Mouse (Mus musculus): ENCODE results near the gene Csf3r. TPM values are rescaled to one million over a fixed set of nuclear protein-coding genes. Genes with fewer than 3 reads are reported as not detected.

Csf3r gene
- polyA plus RNA-seq, 1 experiment from 2014 or later, result 0.45 TPM

GRCm38 (mm10) chr4:126030705-126031104, 6.4 kb downstream of the Csf3r start:
- no peaks in the 10 kb centered on the region for H3K27me3 ChIP-seq (ENCODE audit: control insufficient read depth, insufficient read depth, low read length)
- no peak overlapping the region for H3K4me3 ChIP-seq (ENCODE audit: low read depth, low read length)
- H3K9ac ChIP-seq (replicated peaks; ENCODE audit: low read depth, low read length), result no peak overlapping the region
- H3K4me1 ChIP-seq (ENCODE audit: control insufficient read depth, insufficient read depth, low read length), result no peaks in the 10 kb centered on the region
- ATAC-seq (ENCODE audit: insufficient number of reproducible peaks, insufficient read depth, low FRiP score, low read depth), result no peak
- H3K9me3 ChIP-seq (ENCODE audit: control insufficient read depth, low read depth, low read length), result no peaks in the 10 kb centered on the region
- no peaks in the 10 kb centered on the region for H3K36me3 ChIP-seq (ENCODE audit: control insufficient read depth, insufficient read depth, low read length)
- no peak overlapping the region for H3K27ac ChIP-seq (ENCODE audit: low read length)
- H3K4me2 ChIP-seq (replicated peaks; ENCODE audit: low read depth, low read length), result no peak overlapping the region
- 80% methylated on average over 5 of the region's 5 CpGs for WGBS

GRCm38 (mm10) chr4:126035413-126035812, 11.1 kb downstream of the Csf3r start:
- WGBS, result 71% methylated on average over 5 of the region's 5 CpGs
- H3K27me3 ChIP-seq (ENCODE audit: control insufficient read depth, insufficient read depth, low read length), result no peaks in the 10 kb centered on the region
- ATAC-seq (ENCODE audit: insufficient number of reproducible peaks, insufficient read depth, low FRiP score, low read depth), result no peak
- H3K27ac ChIP-seq (ENCODE audit: low read length), result no peak overlapping the region
- H3K9ac ChIP-seq (replicated peaks; ENCODE audit: low read depth, low read length), result no peak overlapping the region
- H3K4me3 ChIP-seq (ENCODE audit: low read depth, low read length), result no peak overlapping the region
- no peak overlapping the region for H3K4me2 ChIP-seq (replicated peaks; ENCODE audit: low read depth, low read length)
- H3K36me3 ChIP-seq (ENCODE audit: control insufficient read depth, insufficient read depth, low read length), result no peaks in the 10 kb centered on the region
- H3K4me1 ChIP-seq (ENCODE audit: control insufficient read depth, insufficient read depth, low read length), result no peaks in the 10 kb centered on the region
- no peaks in the 10 kb centered on the region for H3K9me3 ChIP-seq (ENCODE audit: control insufficient read depth, low read depth, low read length)

GRCm38 (mm10) chr4:126046851-126047585, 22.7 kb downstream of the Csf3r start, which contains the start of gene Mrps15:
Gene Mrps15 (plus strand): TSS chr4:126046925.
- Histone ChIP-seq H3K27me3 (ENCODE audit: control insufficient read depth, insufficient read depth, low read length) (no peaks in the 10 kb centered on the region), H3K9me3 (ENCODE audit: control insufficient read depth, low read depth, low read length) (no peaks in the 10 kb centered on the region), H3K4me3 (ENCODE audit: low read depth, low read length) (peak within 1 kb of the TSS; percentile 72), H3K27ac (ENCODE audit: low read length) (peak within 1 kb of the TSS; percentile 23; the same call in 1 of the 2 replicates), H3K36me3 (ENCODE audit: control insufficient read depth, insufficient read depth, low read length) (peaks cover 16% of the 10 kb centered on the region), H3K9ac (replicated peaks; ENCODE audit: low read depth, low read length) (peak within 1 kb of the TSS; percentile 47), H3K4me2 (replicated peaks; ENCODE audit: low read depth, low read length) (peak within 1 kb of the TSS; percentile 82), H3K4me1 (ENCODE audit: control insufficient read depth, insufficient read depth, low read length) (0 out of 2 replicates have a peak, but pooled peaks cover 3% of the 10 kb centered on the region)
- WGBS, result under 1% methylated on average over 56 of the region's 56 CpGs
- peak; percentile 95 for ATAC-seq (ENCODE audit: insufficient number of reproducible peaks, insufficient read depth, low FRiP score, low read depth)

GRCm38 (mm10) chr4:126051617-126052016, 27.3 kb downstream of the Csf3r start:
- 85% methylated on average over 7 of the region's 7 CpGs for WGBS
- H3K9ac ChIP-seq (replicated peaks; ENCODE audit: low read depth, low read length), result no peak overlapping the region
- H3K27ac ChIP-seq (ENCODE audit: low read length), result no peak overlapping the region
- H3K36me3 ChIP-seq (ENCODE audit: control insufficient read depth, insufficient read depth, low read length), result peaks cover 31% of the 10 kb centered on the region
- H3K4me3 ChIP-seq (ENCODE audit: low read depth, low read length), result no peak overlapping the region
- no peaks in the 10 kb centered on the region for H3K9me3 ChIP-seq (ENCODE audit: control insufficient read depth, low read depth, low read length)
- H3K4me2 ChIP-seq (replicated peaks; ENCODE audit: low read depth, low read length), result no peak overlapping the region
- no peak for ATAC-seq (ENCODE audit: insufficient number of reproducible peaks, insufficient read depth, low FRiP score, low read depth)
- H3K27me3 ChIP-seq (ENCODE audit: control insufficient read depth, insufficient read depth, low read length), result no peaks in the 10 kb centered on the region
- 0 out of 2 replicates have a peak, but pooled peaks cover 3% of the 10 kb centered on the region for H3K4me1 ChIP-seq (ENCODE audit: control insufficient read depth, insufficient read depth, low read length)

GRCm38 (mm10) chr4:126057207-126058133, 33.1 kb downstream of the Csf3r start:
- Histone ChIP-seq H3K4me3 (ENCODE audit: low read depth, low read length) (peak overlapping the region; percentile 51), H3K27ac (ENCODE audit: low read length) (no peak overlapping the region), H3K4me1 (ENCODE audit: control insufficient read depth, insufficient read depth, low read length) (0 out of 2 replicates have a peak, but pooled peaks cover 10% of the 10 kb centered on the region), H3K36me3 (ENCODE audit: control insufficient read depth, insufficient read depth, low read length) (peaks cover 12% of the 10 kb centered on the region; the same call in 1 of the 2 replicates), H3K9ac (replicated peaks; ENCODE audit: low read depth, low read length) (peak overlapping the region; percentile 25; the same call in 1 of the 2 replicates), H3K9me3 (ENCODE audit: control insufficient read depth, low read depth, low read length) (no peaks in the 10 kb centered on the region), H3K4me2 (replicated peaks; ENCODE audit: low read depth, low read length) (peak overlapping the region; percentile 60), H3K27me3 (ENCODE audit: control insufficient read depth, insufficient read depth, low read length) (no peaks in the 10 kb centered on the region)
- no peak for ATAC-seq (ENCODE audit: insufficient number of reproducible peaks, insufficient read depth, low FRiP score, low read depth)
- WGBS, result 14% methylated on average over 19 of the region's 19 CpGs

- WGBS, result under 1% methylated on average over 57 of the region's 57 CpGs
- Histone ChIP-seq H3K36me3 (ENCODE audit: control insufficient read depth, insufficient read depth, low read length) (peaks cover 12% of the 10 kb centered on the region; the same call in 1 of the 2 replicates), H3K27ac (ENCODE audit: low read length) (no peak within 1 kb of the TSS), H3K27me3 (ENCODE audit: control insufficient read depth, insufficient read depth, low read length) (no peaks in the 10 kb centered on the region), H3K9me3 (ENCODE audit: control insufficient read depth, low read depth, low read length) (no peaks in the 10 kb centered on the region), H3K4me3 (ENCODE audit: low read depth, low read length) (peak within 1 kb of the TSS; percentile 51), H3K4me2 (replicated peaks; ENCODE audit: low read depth, low read length) (peak within 1 kb of the TSS; percentile 60), H3K4me1 (ENCODE audit: control insufficient read depth, insufficient read depth, low read length) (0 out of 2 replicates have a peak, but pooled peaks cover 10% of the 10 kb centered on the region), H3K9ac (replicated peaks; ENCODE audit: low read depth, low read length) (peak within 1 kb of the TSS; percentile 33)
- ATAC-seq (ENCODE audit: insufficient number of reproducible peaks, insufficient read depth, low FRiP score, low read depth), result peak; percentile 99
Measured at GRCm38 (mm10) chr4:126058134-126058996, 34.0 kb downstream of the Csf3r start, which contains the start of gene Oscp1. Gene Oscp1 (plus strand): TSS chr4:126058565.

GRCm38 (mm10) chr4:126058997-126059362, 34.6 kb downstream of the Csf3r start:
- H3K4me3 ChIP-seq (ENCODE audit: low read depth, low read length), result peak overlapping the region; percentile 51
- WGBS, result 43% methylated on average over 9 of the region's 9 CpGs
- peak overlapping the region; percentile 33 for H3K9ac ChIP-seq (replicated peaks; ENCODE audit: low read depth, low read length)
- no peaks in the 10 kb centered on the region for H3K9me3 ChIP-seq (ENCODE audit: control insufficient read depth, low read depth, low read length)
- H3K36me3 ChIP-seq (ENCODE audit: control insufficient read depth, insufficient read depth, low read length), result peaks cover 9% of the 10 kb centered on the region; the same call in 1 of the 2 replicates
- ATAC-seq (ENCODE audit: insufficient number of reproducible peaks, insufficient read depth, low FRiP score, low read depth), result no peak
- H3K27me3 ChIP-seq (ENCODE audit: control insufficient read depth, insufficient read depth, low read length), result no peaks in the 10 kb centered on the region
- 0 out of 2 replicates have a peak, but pooled peaks cover 10% of the 10 kb centered on the region for H3K4me1 ChIP-seq (ENCODE audit: control insufficient read depth, insufficient read depth, low read length)
- H3K27ac ChIP-seq (ENCODE audit: low read length), result no peak overlapping the region
- peak overlapping the region; percentile 60 for H3K4me2 ChIP-seq (replicated peaks; ENCODE audit: low read depth, low read length)

Measured in stomach, embryonic 14.5 days (tissue).